Mouse (Mus musculus) A20 (cell line): ENCODE results near the gene Jakmip3.
A peak's percentile ranks its signal among the peaks of the same experiment; 100 is the strongest.

Experiments used
- DNase-seq: peaks from one replicate; pipeline ENCODE4 v3.0.0-alpha.2; 2011; ENCODE audit warnings: low read depth, low spot score

The Jakmip3 gene

DNA sequence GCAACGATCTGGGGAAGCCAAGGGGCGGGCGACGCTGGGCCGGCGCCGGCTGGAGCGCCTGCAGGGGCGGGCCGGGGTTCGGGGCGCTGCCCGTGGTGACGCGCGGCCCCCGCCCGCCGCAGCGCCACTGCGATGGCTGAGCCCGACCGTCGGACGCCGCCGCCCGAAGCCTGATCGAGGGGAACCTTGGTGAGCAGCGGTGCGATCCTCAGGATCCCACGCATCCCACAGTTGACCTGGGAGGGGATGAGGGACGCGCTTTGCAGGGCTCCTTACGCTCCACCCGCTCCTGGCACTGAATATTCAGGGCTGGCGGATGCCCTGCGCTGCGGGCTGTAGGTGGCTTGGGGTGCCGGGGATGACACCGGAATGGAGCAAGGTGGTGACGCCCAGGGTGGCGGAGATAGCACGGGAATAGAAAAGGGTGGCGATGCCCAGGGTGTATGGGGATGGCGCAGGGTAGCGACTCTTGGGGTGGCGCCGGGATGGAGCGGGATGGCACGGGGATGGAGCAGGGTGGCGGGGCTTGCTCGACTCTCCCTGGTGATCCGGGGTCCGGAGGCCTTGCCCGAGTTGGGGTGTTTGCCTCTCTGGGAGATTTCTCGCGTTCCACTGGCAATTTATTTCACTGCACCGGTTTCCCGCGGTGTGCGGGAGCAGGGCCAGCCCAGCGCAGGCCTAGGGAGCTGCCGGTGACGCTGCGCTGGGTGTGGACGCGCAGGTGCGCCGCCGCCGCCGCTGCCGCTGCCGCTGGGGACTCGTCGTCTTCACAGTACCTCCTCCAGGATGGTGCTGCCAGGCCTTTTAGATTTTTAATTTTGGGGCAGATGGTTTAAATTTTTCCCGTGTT is at the start of gene Jakmip3:
Jakmip3 (plus strand) TSS at position 119 of the 850 bp plus-strand sequence.
- DNase-seq, result no peak

DNA sequence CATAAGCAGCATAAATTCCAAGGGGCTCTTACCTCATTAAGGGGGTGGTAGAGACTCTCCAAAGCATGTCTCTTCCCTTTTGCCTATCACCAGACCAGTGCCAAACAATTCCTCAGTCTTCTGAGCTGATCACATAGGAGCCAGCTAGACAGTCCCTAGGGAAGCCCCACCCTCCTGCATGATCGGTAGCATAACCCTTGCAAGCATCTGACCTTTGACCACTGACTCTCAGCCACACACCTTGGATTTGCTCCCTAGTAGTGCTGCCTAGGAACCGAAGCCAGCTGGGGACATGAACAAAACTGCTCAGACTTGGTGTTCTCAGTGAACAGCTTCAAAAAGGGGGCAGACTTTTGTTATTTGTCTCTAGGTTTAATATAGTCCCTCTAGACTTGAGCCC is 42.4 kb upstream of the Jakmip3 start:
- no peak for DNase-seq

DNA sequence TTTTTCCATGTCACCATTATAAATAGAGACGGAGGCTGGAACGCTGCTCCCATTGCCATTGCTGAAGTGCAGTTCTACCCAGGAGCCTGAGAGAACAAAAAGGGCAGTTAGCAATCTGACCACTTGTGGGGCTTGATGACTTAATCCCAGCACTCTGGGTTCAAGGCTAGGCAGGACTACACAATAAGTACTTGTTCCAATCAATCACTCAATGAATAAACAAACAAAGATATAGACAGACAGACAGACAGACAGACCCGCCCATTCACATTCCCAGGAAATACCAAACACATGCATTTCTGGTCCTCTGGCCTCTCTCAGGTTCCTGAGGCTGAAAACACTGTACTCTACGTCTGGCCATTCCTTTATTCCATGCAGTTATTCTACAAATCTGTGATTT is 41.8 kb upstream of the Jakmip3 start:
- no peak for DNase-seq

DNA sequence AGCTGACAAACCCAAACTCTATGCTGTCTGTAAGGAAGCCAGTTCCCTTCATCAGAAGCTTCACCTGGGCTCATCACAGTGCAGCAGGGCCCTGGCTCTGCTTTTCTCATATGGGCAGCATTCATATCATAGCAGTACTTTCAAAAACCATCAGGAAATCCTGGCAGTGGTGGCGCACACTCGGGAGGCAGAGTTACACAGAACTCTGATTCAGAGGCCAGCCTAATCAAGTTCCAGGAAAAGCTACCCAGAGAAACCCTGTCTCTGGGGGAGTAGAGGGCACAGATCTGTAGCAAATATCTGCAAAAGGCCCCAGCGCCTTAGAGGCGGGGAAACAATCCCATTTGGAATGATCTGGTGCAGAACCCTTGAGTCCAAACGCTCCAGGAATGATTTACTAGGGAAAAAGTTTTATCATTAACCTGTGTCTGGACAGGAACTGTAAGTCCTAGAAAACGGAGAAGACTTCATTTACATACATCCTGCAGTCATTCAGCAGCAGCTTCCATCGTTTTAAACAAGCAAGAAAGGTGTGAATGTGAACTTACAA is 36.6 kb upstream of the Jakmip3 start:
- DNase-seq, result no peak

DNA sequence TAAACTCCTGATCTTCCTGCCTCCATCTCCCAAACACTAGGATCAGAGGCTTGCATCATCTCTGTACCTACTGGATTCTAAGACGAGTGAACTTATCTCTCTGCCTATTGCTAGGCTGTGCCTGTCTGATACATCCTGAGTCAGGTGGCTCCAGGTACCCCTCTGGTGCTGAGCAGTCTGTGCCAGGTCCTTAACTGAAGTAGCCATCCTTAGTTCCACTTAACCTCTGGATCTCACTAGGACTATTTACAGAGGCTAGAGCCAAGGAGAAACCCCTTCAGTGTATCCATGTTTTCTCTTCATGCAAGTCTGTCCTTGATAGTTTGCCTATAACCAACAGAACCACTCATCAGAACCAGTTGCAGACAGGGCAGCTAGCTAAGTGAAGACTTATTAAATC is 34.1 kb upstream of the Jakmip3 start:
- DNase-seq, result no peak

DNA sequence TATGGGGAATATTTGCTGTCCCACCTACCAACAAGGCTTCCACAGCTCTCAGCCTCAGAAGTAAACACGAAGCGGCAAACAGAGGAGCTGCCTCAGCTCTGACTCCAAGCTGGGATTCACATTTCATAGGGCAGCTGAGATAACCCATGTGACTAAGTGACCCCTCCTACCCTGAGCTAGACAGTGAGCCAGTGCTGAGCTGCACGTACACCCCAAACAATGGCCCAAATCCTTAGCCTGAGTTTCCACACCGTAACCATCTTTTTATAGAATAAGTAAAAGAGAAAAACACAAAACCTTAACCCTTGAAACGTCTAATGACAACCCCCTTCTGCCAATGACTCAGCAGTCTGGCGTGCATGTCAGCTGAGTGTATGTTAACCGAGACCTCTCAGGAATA is 33.5 kb upstream of the Jakmip3 start:
- peak; percentile 63 for DNase-seq

DNA sequence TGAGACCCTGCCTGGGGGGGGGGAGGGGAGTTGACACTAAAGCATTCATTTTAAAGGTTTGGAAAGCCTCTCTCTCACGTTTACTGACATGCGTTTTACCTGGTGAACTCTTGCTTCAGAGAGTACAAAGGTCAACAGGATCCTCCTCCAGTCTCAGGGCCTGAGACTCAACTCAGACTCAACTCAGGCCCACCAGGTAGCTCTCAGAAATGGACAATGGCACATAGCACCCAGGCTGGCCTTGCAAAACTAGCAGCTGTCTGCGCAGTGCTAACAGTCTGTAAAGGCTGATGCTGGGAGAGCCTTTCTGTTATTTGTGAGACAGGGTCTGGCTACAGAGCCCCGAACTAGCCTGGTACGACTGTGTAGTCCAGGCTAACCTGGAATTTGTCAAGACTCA is 32.6 kb upstream of the Jakmip3 start:
- DNase-seq, result peak; percentile 31

DNA sequence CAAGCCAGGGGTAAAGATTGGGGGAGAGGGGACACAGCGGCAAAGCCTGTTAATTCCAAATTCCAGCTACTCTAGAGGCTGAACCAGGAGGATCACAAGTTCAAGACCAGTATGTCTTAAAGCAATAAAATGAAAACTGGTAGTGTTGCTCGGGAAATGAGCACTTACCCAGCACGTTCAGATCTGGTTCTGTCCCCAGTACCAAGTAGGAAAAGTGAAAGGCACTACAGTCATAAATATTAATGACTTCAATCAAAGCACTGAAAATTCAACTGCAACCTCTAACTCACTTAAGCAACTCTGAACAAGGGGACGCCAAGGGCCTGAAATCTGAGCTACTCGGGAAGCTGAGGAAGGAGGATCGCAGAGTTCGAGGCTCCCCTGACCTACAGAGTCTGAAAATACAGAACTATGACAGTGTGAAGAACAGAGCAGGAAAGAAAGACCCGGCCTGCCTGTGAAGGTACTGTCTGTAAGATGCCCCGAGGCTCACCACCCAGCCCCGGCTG is 31.7 kb upstream of the Jakmip3 start:
- no peak for DNase-seq

DNA sequence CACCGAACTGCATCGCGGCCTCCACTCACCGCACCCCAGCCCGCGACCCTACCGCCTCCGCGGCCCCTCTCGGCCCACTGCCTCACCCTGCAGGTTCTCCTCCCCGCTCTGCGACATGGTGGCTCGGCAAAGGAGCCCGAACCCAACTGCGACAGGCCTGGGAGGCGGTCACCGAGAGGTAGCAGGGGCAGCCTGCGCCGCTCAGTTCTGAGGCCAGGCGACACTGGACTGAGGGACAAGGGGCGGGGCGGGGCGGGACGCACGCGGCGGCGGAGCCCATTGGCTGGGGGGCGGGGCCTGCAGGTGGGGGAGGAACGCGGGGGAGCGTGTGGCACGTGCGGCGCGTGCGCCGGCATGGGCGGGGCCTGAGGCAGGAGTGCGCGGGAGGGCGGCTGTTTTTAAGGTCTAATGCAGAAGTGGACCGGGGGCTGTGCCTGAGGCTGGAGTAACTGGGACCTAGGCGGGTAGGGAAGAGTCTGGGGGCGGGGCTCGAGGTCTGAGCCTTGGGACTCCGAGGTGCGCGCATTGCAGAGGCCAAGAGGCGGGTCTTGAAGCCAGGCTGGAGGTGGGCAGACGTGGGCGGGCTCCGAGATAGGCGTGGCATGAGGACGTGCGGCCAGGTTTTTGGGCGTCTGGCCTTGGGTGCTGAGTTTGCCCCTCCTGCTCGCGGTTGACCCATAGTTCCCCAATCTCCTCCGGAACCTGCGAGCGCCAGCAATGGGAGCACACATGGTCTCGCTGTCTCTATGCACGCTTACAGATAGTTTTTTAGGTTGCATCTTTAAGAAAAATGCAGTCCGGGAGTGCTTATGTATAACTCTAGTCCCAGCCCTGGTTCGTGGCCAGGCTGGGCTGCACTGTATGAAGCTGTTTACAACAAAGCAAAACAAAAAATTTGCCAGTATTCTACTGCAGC is 31.0 kb upstream of the Jakmip3 start, which contains the start of gene Bnip3:
Bnip3 (minus strand) TSS at position 243 of the 916 bp plus-strand sequence.
- DNase-seq, result peak; percentile 99

DNA sequence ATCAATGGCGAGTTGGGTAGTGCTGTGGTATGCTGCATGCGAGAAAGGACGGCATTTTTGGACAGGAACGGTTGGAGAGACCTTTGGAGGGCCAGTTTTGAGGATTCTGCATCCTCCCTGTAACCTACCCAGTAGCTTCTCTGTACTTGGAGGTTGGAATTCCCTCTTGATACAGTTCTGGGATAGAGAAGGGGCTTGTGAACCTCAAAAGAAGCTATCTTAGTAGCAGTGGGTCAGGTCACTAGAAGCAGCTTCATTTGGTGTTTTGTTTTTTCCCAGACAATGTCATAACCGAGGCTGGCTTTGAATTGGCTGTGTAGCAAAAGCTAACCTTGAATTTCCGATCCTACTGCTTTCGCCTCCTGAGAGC is 30.4 kb upstream of the Jakmip3 start:
- no peak for DNase-seq

DNA sequence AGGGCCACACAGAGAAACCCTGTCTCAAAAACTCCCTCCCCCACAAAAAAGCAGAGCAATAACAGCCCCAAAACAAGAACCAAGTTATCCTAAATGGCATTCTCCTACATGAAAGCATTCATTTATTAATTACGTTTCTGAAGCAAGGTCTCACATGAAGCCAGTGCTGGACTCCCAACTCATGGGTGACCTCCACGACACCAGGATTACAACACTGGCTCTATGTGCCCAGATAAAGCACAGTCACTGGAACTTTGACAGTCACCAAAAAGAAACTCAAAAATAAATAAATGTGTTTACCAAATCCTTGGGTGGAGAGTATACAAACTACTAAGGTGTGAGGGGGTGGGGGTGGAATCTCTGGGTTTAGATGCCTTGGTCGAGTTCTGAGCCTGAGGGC is 26.9 kb upstream of the Jakmip3 start:
- DNase-seq, result no peak

DNA sequence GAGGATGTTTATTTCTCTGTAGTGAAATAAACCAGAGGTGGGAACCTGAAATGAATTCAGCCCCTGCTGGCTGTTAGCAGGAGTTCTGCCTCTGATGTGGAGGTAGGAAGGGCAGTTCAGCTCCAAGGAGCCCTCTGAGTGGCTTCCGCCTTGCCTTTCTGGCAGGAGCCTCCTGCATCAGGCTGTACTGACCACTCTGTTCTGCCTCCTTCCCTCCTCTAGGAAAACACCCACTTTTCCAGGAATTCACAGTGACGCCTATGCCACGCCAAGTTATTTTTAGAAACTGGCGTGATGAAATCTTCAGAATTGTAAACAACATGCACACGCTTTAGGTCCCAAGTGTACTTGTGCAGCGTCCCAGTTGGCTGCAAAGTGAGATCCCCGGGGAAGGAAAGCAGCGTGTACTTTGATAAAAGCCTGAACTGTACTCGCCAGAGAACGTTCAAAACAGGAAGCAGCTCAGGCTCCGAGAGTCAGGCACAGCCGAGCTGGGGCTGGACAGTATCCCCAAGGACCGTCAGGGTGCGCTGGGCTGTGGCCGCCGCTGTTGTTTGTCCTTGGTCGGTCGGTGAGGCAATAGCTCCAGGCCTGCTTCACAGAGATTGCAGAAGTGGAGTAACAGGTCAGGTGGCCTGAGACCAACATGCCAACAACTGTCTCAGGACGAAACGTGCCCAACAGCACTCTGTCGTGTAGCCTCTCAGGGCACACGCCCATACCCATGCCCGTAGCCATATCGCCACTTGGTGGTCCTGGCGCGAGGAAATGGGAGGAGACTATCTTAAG is 21.2 kb upstream of the Jakmip3 start:
- DNase-seq, result peak; percentile 83

DNA sequence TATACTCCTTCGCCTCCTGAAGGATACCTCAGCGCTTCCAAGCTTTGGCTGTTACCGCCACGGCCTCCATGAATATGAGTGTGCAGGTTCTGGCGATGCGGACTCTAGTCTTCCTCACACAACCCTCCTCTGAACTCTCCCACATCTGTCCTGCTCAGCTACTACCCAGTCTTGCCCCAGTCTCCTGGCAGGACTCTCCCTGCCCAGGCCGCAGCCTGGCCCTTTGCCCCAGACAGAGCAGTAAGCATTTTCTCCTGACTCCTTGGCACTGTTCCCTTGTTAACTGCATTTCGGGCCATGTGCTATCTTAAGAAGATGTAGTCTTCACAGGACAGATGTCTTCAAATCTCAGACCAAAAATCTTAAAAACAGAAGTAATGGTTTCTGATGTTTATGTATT is 18.9 kb upstream of the Jakmip3 start:
- no peak for DNase-seq

DNA sequence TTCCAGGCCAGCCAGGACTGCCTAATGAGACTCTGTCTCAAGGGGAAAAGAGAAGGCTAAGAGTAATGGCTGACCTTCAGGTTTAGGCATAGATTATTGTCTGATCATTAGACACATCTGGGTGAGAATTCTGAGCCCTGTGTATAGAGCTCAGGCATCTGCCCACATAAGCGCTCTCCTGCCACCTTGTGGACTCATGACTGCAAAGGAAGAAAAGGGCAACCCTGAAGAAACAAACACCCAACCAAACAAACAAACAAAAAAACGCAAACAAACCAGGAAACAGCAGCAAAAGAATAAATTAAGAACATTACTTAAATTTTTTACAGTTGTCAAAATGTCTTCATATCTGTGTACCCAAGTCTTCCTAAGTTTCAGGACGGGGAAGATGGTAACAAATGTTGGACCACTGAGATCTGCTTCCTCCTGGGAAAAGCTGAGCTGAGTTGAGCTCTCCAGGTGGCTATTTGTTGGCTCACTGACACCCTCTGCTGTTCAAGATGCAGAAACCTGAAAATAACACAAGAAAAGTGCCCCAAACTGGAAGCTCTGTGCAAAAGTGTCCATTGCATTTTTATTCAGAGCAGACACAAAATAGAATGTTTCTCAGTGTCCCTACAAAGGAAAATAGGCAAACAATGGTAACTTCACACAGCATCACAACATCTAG is 16.6 kb upstream of the Jakmip3 start:
- DNase-seq, result peak; percentile 80

DNA sequence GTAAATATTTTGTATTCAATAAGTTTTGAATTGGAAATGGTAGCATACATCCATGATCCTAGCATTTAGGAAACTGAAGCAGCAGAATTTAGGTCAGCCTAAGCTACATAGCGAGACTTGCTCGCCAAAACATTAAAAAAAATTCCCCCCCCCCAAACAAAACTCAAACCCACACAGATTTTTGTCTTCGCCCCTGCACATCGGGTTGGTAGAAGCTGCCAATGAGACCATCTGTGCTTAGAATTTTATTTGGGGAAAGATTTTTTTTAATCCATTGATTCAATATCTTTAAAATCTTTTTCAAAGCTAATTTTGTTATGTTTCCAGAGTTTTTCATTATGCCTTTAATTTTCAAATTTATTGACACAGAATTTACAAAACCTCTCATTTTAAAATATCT is 12.1 kb upstream of the Jakmip3 start:
- no peak for DNase-seq

DNA sequence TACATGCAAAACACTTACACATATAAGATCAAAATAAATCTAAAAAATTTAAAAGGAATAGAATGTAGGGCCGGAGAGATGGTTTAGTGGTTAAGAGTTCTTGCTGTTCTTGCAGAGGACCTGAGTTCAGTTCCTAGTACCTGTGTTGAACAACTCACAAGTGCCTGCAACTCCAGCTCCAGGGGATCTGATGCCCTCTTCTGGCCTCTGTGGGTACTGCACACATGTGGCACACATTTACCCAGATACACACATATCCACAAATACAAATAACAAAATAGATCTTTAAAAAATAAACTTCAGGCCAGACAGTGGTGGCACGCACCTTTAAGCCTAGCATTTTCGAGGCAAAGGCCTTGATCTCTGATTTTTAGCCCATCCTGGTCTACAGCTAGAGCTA is 6.0 kb upstream of the Jakmip3 start:
- no peak for DNase-seq

DNA sequence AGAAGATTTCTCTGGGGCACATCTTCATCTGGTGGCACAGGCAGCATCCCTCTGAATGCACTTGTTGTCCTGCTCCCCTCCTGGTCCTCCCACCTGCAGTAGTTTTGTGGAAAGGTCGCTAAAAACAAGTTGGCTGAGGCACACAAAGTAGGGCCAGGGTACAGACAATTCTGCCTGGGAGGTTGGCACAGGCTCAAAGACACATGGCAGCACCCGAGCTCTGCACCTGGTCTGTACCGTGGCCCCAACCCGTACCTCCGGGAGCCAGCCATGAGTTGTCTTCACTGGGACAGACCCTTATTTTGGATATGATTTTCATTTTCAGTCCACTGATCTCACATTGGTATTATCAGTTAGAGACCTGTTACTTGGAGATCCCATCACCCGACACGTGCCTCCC is 1.5 kb upstream of the Jakmip3 start:
- no peak for DNase-seq

DNA sequence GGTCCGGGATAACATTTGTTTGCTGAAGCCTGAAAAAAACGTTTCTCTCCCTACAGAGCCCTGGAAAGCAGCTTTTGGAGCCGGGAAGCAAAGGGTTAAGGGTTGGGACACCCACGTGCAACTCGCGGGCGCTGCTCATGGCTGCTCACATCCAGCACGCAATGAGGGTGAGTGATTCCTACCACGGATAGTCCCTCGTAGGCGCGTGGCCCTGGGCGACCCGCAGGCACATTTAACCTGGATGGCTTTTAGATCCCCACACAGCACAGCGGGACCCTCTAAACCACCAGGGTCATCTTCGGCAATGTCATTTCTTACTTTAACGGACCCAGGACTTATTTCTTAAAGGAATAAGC is 296 bp upstream of the Jakmip3 start:
- no peak for DNase-seq

DNA sequence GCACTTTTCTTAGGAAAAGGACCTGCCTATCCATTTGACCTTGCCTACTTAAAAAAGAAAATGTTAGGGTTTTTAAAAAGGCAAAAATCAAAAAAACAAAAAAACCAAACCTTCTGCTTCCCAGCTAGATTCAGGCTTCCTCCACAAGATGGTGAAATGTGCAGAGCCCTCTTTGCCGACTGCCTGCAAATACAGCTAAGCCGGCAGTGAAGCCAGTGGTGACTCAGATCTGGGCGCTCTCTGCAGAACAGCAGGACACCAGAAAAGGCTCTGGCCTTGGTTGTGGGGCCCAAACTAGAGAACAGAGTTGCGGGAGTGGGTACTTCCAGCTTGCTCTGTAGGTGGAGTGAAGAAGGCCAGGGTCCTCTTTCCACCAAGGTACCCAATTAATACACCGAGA is 1.0 kb downstream of the Jakmip3 start:
- no peak for DNase-seq

DNA sequence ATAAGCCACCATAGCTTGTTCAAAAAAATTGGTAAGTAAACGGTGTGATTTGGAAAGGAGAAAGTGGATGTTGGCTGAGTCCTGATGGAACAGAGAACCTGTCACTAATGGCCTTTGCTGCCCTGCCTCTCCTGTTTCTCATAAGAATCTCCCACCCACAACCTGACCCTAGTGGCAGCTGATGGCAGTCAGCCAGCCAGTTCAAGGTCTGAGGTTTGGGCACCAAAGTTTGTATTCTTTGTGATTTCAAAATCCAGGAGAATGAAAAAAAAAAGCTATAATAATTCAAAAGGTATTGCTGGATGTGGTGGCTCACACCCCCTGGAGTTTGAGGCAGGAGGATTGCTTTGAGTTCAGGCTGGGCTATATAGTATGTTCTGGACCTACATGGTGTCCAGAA is 1.8 kb downstream of the Jakmip3 start:
- no peak for DNase-seq

DNA sequence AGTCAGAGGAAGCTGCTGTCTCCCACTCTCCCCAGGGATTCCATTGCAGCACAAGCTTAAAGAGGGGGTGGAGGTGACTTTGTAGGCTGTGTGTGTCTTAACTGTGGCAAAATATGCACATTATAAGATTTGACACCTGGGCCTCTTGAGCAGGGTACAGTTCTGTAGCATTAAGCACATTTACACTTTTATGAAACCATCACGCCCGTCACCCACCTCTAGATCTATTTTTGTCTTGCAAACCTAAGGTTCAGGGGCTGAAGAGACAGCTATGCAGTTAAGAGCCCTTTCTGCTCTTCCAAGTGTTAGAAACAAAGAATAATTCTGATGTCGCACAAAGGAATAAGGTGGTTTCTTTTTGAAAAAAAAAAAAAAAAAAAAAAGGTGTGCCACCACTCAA is 5.1 kb downstream of the Jakmip3 start:
- no peak for DNase-seq
